Mouse (Mus musculus) lung, postnatal 0 days (tissue): ENCODE data around the gene Cdk2ap2.

Experiments
- CTCF ChIP-seq: IDR thresholded peaks from 2 replicates; pipeline ENCODE4 v1.5.1; 2016; ENCODE audit warnings: antibody characterized with exemption, mild to moderate bottlenecking
- EP300 ChIP-seq: IDR thresholded peaks from 2 replicates; pipeline ENCODE4 v1.6.1; 2016; ENCODE audit warnings: antibody characterized with exemption, mild to moderate bottlenecking, control low read depth

GRCm38 (mm10) chr19:4106654-4107053, 9.7 kb downstream of the Cdk2ap2 start:
- TF ChIP-seq CTCF: no peak
- TF ChIP-seq EP300: no peak
